Mouse (Mus musculus): ENCODE results near the gene Slc29a3. TPM values are rescaled to one million over a fixed set of nuclear protein-coding genes. Genes with fewer than 3 reads are reported as not detected.
A peak's percentile ranks its signal among the peaks of the same experiment; 100 is the strongest.

The Slc29a3 gene
- 5.4 and 5.6 TPM in 2 replicates for polyA plus RNA-seq (2015; fragmentation: Nextera tagmentation; extraction: Ambion mirVana)

DNA sequence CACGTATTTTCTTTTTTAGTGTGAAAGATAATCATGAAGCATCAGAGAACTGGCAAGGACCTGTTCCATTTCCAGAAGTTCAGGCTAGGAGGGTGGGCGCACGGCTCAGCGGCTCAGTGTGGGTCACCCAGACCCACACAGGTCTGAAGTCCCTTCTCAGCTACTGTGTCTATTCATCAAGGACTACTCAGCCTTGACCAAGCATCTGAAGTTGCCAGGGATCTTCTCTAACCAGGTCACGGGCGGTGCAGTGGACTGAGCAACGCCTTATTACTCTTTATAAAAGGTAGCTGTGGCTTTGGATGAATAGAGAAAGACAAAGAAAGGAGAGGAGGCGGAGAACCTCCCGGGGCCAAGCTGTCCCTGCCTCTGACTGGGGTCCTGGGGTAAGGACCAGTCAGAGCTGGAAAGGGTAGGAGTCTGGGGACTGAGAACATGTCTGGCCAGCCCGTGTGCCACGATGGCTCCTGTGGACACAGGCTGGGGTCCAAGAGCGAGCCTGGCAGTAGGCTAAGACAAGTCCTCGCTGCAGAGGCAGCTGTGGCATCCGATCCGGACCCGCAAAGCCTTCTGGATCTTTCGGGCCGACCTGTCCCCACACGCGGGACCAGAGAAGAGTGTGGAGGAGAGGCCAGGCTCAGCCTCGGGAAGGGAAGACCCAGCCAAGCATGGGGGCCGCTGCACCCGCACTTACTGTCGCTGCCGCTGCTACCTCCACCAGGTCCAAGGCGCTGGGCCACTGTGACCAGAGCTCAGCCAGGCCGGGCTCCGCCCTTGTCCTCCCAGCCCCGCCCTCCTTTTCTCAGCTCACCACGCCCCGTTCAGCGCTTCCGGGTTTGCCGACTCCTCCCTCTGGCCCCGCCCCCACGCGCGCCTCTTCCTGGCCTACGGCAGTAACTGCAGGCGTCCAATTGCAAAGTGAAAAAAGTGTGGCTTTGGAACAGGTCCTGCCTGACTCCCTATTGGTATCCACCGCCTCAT, at the start of gene Slc29a3:
TSS of gene Slc29a3 (minus strand) at position 755 of the 981 bp plus-strand sequence.
- peak within 1 kb of the TSS; percentile 83 for H3K4me2 ChIP-seq

GRCm38 (mm10) chr10:60801898-60802412, 49.4 kb upstream of the Slc29a3 start:
- ATAC-seq (ENCODE audit: extremely low read depth, insufficient number of reproducible peaks, low FRiP score, low TSS enrichment) = no peak

More for the DNA sequence above, at the start of gene Slc29a3:
- Histone ChIP-seq H3K9me3 (no peaks in the 10 kb centered on the region; the same call in 1 of the 2 replicates), H3K4me3 (peak within 1 kb of the TSS; percentile 61), H3K4me1 (peaks cover 18% of the 10 kb centered on the region), H3K9ac (peak within 1 kb of the TSS; percentile 88), H3K27me3 (replicated peaks) (no peaks in the 10 kb centered on the region), H3K27ac (replicated peaks) (peak within 1 kb of the TSS; percentile 55), H3K36me3 (peaks cover 19% of the 10 kb centered on the region; the same call in 1 of the 2 replicates)
- 12% methylated on average over 41 of the region's 41 CpGs for WGBS
- peak; percentile 94 for ATAC-seq (ENCODE audit: extremely low read depth, insufficient number of reproducible peaks, low FRiP score, low TSS enrichment)

GRCm38 (mm10) chr10:60801168-60801897, 48.7 kb upstream of the Slc29a3 start:
- Histone ChIP-seq H3K27ac (replicated peaks) (peak overlapping the region; percentile 100), H3K9me3 (no peaks in the 10 kb centered on the region), H3K9ac (peak overlapping the region; percentile 76), H3K36me3 (no peaks in the 10 kb centered on the region), H3K4me3 (no peak overlapping the region), H3K4me2 (peak overlapping the region; percentile 24), H3K27me3 (replicated peaks) (no peaks in the 10 kb centered on the region), H3K4me1 (peaks cover 99% of the 10 kb centered on the region)
- ATAC-seq (ENCODE audit: extremely low read depth, insufficient number of reproducible peaks, low FRiP score, low TSS enrichment) = no peak
- 24% methylated on average over 11 of the region's 11 CpGs for WGBS

More at GRCm38 (mm10) chr10:60801898-60802412, 49.4 kb upstream of the Slc29a3 start:
- peak overlapping the region; percentile 76 for H3K9ac ChIP-seq
- H3K27me3 ChIP-seq (replicated peaks) = no peaks in the 10 kb centered on the region
- 52% methylated on average over 12 of the region's 12 CpGs for WGBS
- H3K36me3 ChIP-seq = no peaks in the 10 kb centered on the region
- H3K4me3 ChIP-seq = no peak overlapping the region
- peaks cover 99% of the 10 kb centered on the region for H3K4me1 ChIP-seq
- H3K9me3 ChIP-seq = no peaks in the 10 kb centered on the region
- H3K27ac ChIP-seq (replicated peaks) = peak overlapping the region; percentile 100
- H3K4me2 ChIP-seq = peak overlapping the region; percentile 24

DNA sequence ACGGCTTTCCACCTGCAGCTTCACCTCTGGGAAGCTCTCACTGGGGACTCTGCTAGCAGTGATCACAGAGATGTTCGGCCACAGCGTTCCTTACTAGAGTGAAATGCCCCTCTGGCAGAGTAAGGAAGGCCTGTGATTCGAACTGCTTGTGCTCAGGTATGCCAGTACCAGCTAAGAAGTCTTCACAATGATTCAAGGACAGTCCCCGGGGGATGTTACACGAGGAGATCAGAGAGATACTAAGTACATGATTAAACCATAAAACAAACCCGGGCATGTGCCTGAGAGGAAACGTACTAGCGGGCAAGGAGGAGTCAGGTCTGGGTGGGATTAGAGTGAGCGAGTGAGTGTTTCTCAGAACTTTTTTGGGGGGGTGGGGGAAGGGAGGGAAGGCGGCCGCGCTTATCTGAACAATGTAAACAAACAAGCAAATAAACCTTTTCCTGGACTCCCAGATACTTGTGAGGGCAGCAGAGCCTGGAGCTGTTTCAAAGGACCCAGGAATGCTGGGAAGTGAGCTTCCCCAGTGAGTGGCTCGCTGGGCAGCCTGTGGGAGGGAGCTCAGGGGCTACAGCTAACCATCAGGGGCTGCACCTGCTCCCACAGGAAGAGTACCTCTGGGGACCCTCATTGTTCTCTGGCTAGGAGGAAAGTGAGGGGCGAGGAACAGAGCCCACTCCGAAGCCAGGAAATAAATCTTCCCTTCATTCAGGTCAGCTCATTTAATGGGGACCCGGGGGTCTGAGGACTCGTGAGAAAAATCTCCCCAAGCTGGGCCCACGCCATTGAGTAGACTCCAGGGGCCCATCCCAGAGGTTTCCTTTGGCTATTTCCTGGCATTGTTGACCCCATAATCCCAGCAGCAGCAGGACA, 47.9 kb upstream of the Slc29a3 start:
- Histone ChIP-seq H3K27me3 (replicated peaks) (no peaks in the 10 kb centered on the region), H3K9ac (peak overlapping the region; percentile 76), H3K27ac (replicated peaks) (peak overlapping the region; percentile 100), H3K9me3 (no peaks in the 10 kb centered on the region), H3K36me3 (no peaks in the 10 kb centered on the region), H3K4me1 (peaks cover 99% of the 10 kb centered on the region), H3K4me3 (no peak overlapping the region), H3K4me2 (0 out of 2 replicates have a peak overlapping the region, but pooled peaks have one; percentile 24)
- 27% methylated on average over 19 of the region's 19 CpGs for WGBS
- no peak for ATAC-seq (ENCODE audit: extremely low read depth, insufficient number of reproducible peaks, low FRiP score, low TSS enrichment)

- WGBS = 72% methylated on average over 14 of the region's 14 CpGs
- Histone ChIP-seq H3K4me2 (no peak overlapping the region), H3K4me3 (no peak overlapping the region), H3K4me1 (peaks cover 99% of the 10 kb centered on the region), H3K27ac (replicated peaks) (peak overlapping the region; percentile 95), H3K9me3 (no peaks in the 10 kb centered on the region), H3K27me3 (replicated peaks) (no peaks in the 10 kb centered on the region), H3K36me3 (no peaks in the 10 kb centered on the region), H3K9ac (peak overlapping the region; percentile 11; the same call in 1 of the 2 replicates)
- no peak for ATAC-seq (ENCODE audit: extremely low read depth, insufficient number of reproducible peaks, low FRiP score, low TSS enrichment)
These were observed 45.3 kb upstream of the Slc29a3 start for GRCm38 (mm10) chr10:60797682-60798422.

DNA sequence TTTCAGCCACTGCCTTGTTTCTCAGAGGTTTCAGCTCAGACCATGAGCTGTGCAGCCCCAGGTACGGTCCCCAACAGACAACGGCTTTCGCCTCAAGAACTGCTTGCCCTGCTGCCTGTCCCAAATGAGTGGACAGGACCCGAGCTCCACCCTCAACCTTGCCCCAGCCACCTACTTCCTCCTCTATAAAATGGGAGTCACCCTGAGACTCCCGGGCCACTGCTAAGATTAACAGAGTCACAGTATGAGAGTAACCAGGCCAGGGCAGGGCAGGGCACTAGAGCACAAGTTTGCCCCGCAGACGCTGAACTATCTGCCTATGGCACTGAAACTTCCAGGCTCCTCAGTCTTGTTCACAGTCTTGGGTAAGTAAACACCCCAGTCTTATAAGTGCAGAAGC, 43.9 kb upstream of the Slc29a3 start:
- Histone ChIP-seq H3K27ac (replicated peaks) (peak overlapping the region; percentile 95), H3K4me1 (peaks cover 99% of the 10 kb centered on the region), H3K4me3 (no peak overlapping the region), H3K36me3 (no peaks in the 10 kb centered on the region), H3K27me3 (replicated peaks) (no peaks in the 10 kb centered on the region), H3K4me2 (no peak overlapping the region), H3K9ac (peak overlapping the region; percentile 64), H3K9me3 (no peaks in the 10 kb centered on the region)
- no peak for ATAC-seq (ENCODE audit: extremely low read depth, insufficient number of reproducible peaks, low FRiP score, low TSS enrichment)
- WGBS = 60% methylated on average over 7 of the region's 7 CpGs

GRCm38 (mm10) chr10:60796028-60796427, 43.4 kb upstream of the Slc29a3 start:
- Histone ChIP-seq H3K4me3 (no peak overlapping the region), H3K27me3 (replicated peaks) (no peaks in the 10 kb centered on the region), H3K4me1 (peaks cover 95% of the 10 kb centered on the region), H3K9me3 (no peaks in the 10 kb centered on the region), H3K36me3 (peaks cover 1% of the 10 kb centered on the region; the same call in 1 of the 2 replicates), H3K27ac (replicated peaks) (peak overlapping the region; percentile 95), H3K4me2 (no peak overlapping the region), H3K9ac (peak overlapping the region; percentile 64)
- no peak for ATAC-seq (ENCODE audit: extremely low read depth, insufficient number of reproducible peaks, low FRiP score, low TSS enrichment)
- 54% methylated on average over 5 of the region's 5 CpGs for WGBS

GRCm38 (mm10) chr10:60794792-60795191, 42.2 kb upstream of the Slc29a3 start:
- 66% methylated on average over 8 of the region's 8 CpGs for WGBS
- Histone ChIP-seq H3K4me2 (no peak overlapping the region), H3K4me3 (no peak overlapping the region), H3K36me3 (peaks cover 8% of the 10 kb centered on the region; the same call in 1 of the 2 replicates), H3K27ac (replicated peaks) (peak overlapping the region; percentile 95), H3K4me1 (peaks cover 82% of the 10 kb centered on the region), H3K9me3 (no peaks in the 10 kb centered on the region), H3K27me3 (replicated peaks) (no peaks in the 10 kb centered on the region), H3K9ac (peak overlapping the region; percentile 48)
- no peak for ATAC-seq (ENCODE audit: extremely low read depth, insufficient number of reproducible peaks, low FRiP score, low TSS enrichment)

DNA sequence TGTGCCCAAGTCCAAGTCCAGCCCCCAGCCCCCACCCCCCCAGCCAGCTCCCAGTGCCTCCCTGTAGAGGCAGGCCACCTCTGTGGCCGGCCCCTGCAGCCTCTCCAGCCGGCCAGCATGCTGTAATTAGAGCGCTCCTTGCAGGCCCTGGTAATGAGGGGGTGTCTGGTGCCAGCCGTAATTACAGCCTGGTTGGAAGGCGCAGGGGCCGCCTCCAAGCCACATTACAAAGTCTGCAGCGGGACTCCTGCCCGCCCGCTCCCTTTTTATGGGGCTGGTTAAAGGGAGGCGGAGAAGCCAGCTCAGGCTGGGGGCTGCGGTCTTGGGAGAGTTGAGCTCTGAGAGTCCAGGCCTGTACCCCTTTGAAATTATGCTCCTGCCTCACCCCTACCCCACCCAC, 41.8 kb upstream of the Slc29a3 start:
- H3K27me3 ChIP-seq (replicated peaks) = no peaks in the 10 kb centered on the region

DNA sequence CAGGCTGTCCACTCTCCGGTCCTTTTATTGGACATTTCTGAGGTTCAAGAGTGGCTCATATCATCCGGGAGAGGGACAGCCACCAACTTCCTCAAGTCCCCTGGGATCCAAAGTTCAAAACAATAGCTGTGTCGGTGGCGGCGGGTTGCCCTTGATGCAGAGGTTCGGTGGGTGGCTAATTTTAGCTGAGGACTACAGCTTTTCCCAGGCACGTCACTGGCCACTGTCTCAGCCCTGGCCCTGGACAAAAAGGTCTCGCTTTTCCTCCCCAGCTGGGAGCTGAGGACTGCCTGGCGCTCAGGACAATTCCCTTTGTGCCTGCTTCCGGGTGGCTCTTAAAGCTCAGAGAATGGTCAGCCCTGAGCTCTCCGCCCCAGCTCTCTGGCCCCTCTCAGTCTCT, 40.2 kb upstream of the Slc29a3 start:
- peaks cover 8% of the 10 kb centered on the region; the same call in 1 of the 2 replicates for H3K36me3 ChIP-seq
- H3K27ac ChIP-seq (replicated peaks) = peak overlapping the region; percentile 95
- peak overlapping the region; percentile 74 for H3K9ac ChIP-seq
- H3K4me1 ChIP-seq = peaks cover 67% of the 10 kb centered on the region
- ATAC-seq (ENCODE audit: extremely low read depth, insufficient number of reproducible peaks, low FRiP score, low TSS enrichment) = peak; percentile 22; the same call in 1 of the 2 replicates
- peak overlapping the region; percentile 54 for H3K4me2 ChIP-seq
- 7% methylated on average over 11 of the region's 11 CpGs for WGBS
- H3K4me3 ChIP-seq = no peak overlapping the region
- H3K27me3 ChIP-seq (replicated peaks) = no peaks in the 10 kb centered on the region
- H3K9me3 ChIP-seq = no peaks in the 10 kb centered on the region

More for the DNA sequence above, 41.8 kb upstream of the Slc29a3 start:
- H3K9ac ChIP-seq = peak overlapping the region; percentile 48
- no peak for ATAC-seq (ENCODE audit: extremely low read depth, insufficient number of reproducible peaks, low FRiP score, low TSS enrichment)
- WGBS = 55% methylated on average over 11 of the region's 11 CpGs
- H3K4me3 ChIP-seq = no peak overlapping the region
- peaks cover 78% of the 10 kb centered on the region for H3K4me1 ChIP-seq
- H3K36me3 ChIP-seq = peaks cover 8% of the 10 kb centered on the region; the same call in 1 of the 2 replicates
- no peaks in the 10 kb centered on the region for H3K9me3 ChIP-seq
- H3K4me2 ChIP-seq = no peak overlapping the region
- H3K27ac ChIP-seq (replicated peaks) = peak overlapping the region; percentile 95

All from heart, embryonic 13.5 days (tissue).